Mouse (Mus musculus): ENCODE measurements at regions not wholly inside any gene's neighbourhood (a gene's known extent, or its start where the extent isn't known, plus 50 kb on each side); places are given as distances from the start of the nearest gene placed in this dataset.

DNA sequence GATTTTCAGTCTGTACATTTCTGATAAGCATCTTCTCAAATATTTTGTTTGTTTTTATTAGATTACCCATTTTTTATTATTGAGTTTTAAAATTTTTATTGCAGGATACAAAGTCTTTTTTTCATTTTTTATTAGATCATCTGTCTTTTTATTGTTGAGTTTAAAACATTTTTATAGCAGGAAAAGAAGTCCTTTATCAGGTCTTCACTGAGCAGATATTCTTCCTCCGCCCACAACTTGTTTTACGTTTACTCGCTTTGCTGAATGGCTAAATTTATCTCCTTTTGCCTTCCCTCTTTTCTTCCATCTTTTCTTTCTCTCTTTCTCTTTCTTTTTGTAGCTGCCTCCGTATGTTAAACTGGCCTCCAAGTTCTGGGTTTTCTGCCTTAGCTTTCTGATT is 721.5 kb downstream of the Adgrl2 start:
- WGBS, result 78% methylated on average over 4 of the region's 4 CpGs
- Histone ChIP-seq H3K4me1 (replicated peaks) (no peaks in the 10 kb centered on the region), H3K27me3 (replicated peaks) (no peaks in the 10 kb centered on the region), H3K9me3 (replicated peaks) (no peaks in the 10 kb centered on the region), H3K27ac (ENCODE audit: poor library complexity, severe bottlenecking) (no peak overlapping the region), H3K36me3 (no peaks in the 10 kb centered on the region), H3K9ac (no peak overlapping the region), H3K4me3 (no peak overlapping the region), H3K4me2 (no peak overlapping the region)
- ATAC-seq (ENCODE audit: insufficient number of reproducible peaks, low FRiP score), result no peak

DNA sequence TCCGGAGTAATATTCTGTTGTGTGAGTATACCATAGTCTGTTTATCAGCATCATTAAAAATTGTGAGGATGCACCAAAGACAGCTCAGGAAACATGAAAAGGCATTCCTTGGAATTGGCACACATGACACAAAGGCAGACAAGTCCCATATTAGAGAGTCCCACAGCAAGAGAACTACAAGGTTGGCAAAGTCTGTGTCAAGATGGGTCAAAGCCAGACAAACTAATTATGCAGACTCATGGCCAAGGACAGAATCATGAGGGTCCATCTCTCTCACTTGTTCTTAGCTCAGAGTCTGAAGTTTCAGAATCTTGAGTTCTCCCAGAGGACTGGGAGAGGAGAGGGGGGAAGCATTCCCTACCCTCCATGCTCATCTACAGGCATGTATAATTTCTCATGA is 731.1 kb downstream of the Adgrl2 start:
- no peaks in the 10 kb centered on the region for H3K27me3 ChIP-seq (replicated peaks)
- 70% methylated on average over 1 of the region's 1 CpGs for WGBS
- H3K27ac ChIP-seq (ENCODE audit: poor library complexity, severe bottlenecking), result no peak overlapping the region
- no peak overlapping the region for H3K9ac ChIP-seq
- H3K4me2 ChIP-seq, result no peak overlapping the region
- H3K4me3 ChIP-seq, result no peak overlapping the region
- no peak for ATAC-seq (ENCODE audit: insufficient number of reproducible peaks, low FRiP score)
- H3K4me1 ChIP-seq (replicated peaks), result no peaks in the 10 kb centered on the region
- no peaks in the 10 kb centered on the region for H3K36me3 ChIP-seq
- H3K9me3 ChIP-seq (replicated peaks), result no peaks in the 10 kb centered on the region

DNA sequence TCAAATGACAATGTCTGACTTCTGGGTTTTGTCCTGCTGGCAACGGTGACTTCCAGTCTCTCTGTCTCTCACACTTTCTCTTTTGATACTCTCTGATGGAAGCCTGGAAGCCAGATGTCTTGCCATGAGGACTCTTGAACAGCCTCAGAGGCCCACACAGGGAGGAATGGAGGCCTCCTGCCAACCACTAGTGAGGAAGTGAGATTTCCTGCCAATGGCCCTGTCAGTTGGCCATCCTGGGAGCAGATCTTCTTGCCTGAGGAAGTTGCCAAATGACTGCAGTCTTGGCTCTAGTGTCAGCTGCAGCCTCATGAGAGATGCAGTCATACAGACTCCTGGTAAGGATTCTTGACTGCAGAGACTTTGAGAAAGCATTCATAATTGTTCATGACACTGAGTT is 741.7 kb downstream of the Adgrl2 start:
- ATAC-seq (ENCODE audit: insufficient number of reproducible peaks, low FRiP score), result no peak
- no peaks in the 10 kb centered on the region for H3K9me3 ChIP-seq (replicated peaks)
- no peaks in the 10 kb centered on the region for H3K4me1 ChIP-seq (replicated peaks)
- H3K9ac ChIP-seq, result no peak overlapping the region
- no peaks in the 10 kb centered on the region for H3K36me3 ChIP-seq
- 72% methylated on average over 1 of the region's 1 CpGs for WGBS
- no peak overlapping the region for H3K4me3 ChIP-seq
- H3K27ac ChIP-seq (ENCODE audit: poor library complexity, severe bottlenecking), result no peak overlapping the region
- H3K4me2 ChIP-seq, result no peak overlapping the region
- no peaks in the 10 kb centered on the region for H3K27me3 ChIP-seq (replicated peaks)

DNA sequence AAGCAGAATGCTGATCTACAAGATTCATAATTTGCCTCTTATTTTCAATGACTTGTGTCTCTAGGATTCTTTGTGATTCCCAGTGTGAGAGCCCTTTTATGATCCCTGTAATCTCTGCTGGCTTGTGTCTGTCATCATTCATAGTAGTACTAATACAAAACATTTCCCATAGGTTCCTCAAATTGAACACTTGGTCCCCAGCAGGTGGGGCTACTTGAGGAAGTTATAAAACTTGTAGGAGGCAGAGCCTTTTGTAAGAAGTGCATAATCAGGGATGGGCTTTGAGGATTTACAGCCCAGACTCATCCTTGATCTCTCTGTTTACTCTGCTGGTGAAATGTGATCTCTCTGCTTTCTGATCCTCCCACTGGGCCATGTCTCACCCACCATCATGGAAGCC is 743.6 kb downstream of the Adgrl2 start:
- Histone ChIP-seq H3K9me3 (replicated peaks) (no peaks in the 10 kb centered on the region), H3K27ac (ENCODE audit: poor library complexity, severe bottlenecking) (no peak overlapping the region), H3K4me2 (no peak overlapping the region), H3K27me3 (replicated peaks) (no peaks in the 10 kb centered on the region), H3K9ac (no peak overlapping the region), H3K4me1 (replicated peaks) (no peaks in the 10 kb centered on the region), H3K36me3 (no peaks in the 10 kb centered on the region), H3K4me3 (no peak overlapping the region)
- no peak for ATAC-seq (ENCODE audit: insufficient number of reproducible peaks, low FRiP score)

DNA sequence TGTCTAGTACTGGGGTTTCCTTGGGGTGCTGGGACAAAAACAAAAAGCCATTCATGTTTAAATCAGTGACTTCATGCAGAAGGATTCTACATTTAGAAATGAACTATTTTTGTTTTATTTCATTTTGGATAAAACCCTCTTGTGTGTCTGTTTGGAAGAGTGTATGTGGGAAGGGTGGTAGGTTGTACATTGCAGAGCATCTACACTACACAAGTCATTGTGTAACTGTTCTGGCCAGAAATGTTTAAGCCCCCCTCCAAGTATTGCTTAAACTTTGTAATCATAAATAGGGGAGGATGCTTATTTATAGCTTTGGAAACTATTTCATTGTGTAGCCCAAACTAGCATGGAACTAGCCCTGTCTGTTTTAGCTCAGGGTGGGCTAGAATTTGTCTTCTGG is 752.3 kb downstream of the Adgrl2 start:
- no peak overlapping the region for H3K27ac ChIP-seq (ENCODE audit: poor library complexity, severe bottlenecking)
- H3K4me3 ChIP-seq, result no peak overlapping the region
- no peak for ATAC-seq (ENCODE audit: insufficient number of reproducible peaks, low FRiP score)
- H3K9me3 ChIP-seq (replicated peaks), result no peaks in the 10 kb centered on the region
- no peak overlapping the region for H3K9ac ChIP-seq
- H3K27me3 ChIP-seq (replicated peaks), result no peaks in the 10 kb centered on the region
- no peaks in the 10 kb centered on the region for H3K36me3 ChIP-seq
- no peaks in the 10 kb centered on the region for H3K4me1 ChIP-seq (replicated peaks)
- H3K4me2 ChIP-seq, result no peak overlapping the region

DNA sequence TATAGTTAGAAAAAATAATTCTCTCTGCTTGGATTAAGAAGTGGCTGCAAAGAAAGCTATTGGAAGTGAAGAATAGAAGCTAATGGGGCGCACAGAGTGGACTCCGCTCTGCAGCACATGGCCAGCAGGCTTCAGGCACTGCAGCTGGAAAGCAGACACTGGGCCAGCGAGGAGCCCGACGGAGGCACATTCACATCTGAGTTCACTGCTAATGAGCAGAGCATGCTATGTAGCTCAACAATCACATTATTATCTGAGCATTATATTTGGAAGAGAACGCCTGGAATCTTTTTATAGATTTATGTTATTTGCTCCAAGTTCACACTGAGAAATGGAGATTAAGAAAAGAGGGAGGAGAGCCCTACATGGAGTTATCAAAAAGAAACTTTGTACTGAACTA is 752.8 kb downstream of the Adgrl2 start:
- H3K9ac ChIP-seq, result no peak overlapping the region
- 79% methylated on average over 6 of the region's 6 CpGs for WGBS
- no peaks in the 10 kb centered on the region for H3K4me1 ChIP-seq (replicated peaks)
- no peak overlapping the region for H3K4me3 ChIP-seq
- H3K4me2 ChIP-seq, result no peak overlapping the region
- no peaks in the 10 kb centered on the region for H3K9me3 ChIP-seq (replicated peaks)
- no peaks in the 10 kb centered on the region for H3K27me3 ChIP-seq (replicated peaks)
- no peaks in the 10 kb centered on the region for H3K36me3 ChIP-seq
- no peak overlapping the region for H3K27ac ChIP-seq (ENCODE audit: poor library complexity, severe bottlenecking)
- no peak for ATAC-seq (ENCODE audit: insufficient number of reproducible peaks, low FRiP score)

DNA sequence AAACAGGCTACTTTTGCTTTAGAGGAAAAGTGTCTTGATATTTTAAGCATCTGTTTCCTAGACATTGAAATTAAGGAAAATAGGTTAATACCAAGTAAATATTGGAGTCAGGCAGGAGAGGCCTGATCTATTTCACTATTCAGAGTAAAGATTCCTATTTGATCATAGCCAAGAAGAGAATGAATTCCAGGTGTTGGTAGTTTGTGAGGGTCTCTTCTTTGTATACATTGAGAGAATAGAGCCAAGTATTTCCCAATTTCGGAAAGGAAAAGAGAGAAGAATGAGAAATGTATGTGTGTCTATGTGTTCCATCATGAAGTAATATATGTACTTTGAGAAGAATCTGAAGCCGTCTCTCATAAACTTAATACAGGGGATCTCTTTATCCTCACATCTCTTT is 756.7 kb downstream of the Adgrl2 start:
- no peaks in the 10 kb centered on the region for H3K27me3 ChIP-seq (replicated peaks)
- 86% methylated on average over 2 of the region's 2 CpGs for WGBS
- H3K4me1 ChIP-seq (replicated peaks), result no peaks in the 10 kb centered on the region
- H3K9ac ChIP-seq, result no peak overlapping the region
- no peaks in the 10 kb centered on the region for H3K9me3 ChIP-seq (replicated peaks)
- no peak for ATAC-seq (ENCODE audit: insufficient number of reproducible peaks, low FRiP score)
- no peak overlapping the region for H3K4me3 ChIP-seq
- H3K27ac ChIP-seq (ENCODE audit: poor library complexity, severe bottlenecking), result no peak overlapping the region
- H3K36me3 ChIP-seq, result no peaks in the 10 kb centered on the region
- no peak overlapping the region for H3K4me2 ChIP-seq

DNA sequence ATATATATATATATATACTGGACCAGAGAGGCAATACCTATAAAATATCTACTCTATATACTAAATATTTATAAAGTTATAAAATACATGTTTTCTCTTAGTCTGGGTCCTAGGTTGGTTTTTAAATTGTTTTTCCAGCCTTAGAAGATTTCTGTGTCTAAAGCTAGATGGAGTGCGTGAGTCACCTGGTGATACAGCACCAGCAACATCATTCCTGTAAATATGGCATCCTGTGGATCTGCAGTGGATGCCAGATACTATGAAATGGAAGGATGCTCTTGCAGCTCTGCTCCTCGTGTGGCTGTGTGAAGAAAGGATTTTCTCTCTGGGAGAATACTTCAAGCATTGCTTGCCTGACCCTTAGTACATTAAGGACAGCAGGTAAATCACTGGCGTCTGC is 761.2 kb downstream of the Adgrl2 start:
- no peak overlapping the region for H3K27ac ChIP-seq (ENCODE audit: poor library complexity, severe bottlenecking)

DNA sequence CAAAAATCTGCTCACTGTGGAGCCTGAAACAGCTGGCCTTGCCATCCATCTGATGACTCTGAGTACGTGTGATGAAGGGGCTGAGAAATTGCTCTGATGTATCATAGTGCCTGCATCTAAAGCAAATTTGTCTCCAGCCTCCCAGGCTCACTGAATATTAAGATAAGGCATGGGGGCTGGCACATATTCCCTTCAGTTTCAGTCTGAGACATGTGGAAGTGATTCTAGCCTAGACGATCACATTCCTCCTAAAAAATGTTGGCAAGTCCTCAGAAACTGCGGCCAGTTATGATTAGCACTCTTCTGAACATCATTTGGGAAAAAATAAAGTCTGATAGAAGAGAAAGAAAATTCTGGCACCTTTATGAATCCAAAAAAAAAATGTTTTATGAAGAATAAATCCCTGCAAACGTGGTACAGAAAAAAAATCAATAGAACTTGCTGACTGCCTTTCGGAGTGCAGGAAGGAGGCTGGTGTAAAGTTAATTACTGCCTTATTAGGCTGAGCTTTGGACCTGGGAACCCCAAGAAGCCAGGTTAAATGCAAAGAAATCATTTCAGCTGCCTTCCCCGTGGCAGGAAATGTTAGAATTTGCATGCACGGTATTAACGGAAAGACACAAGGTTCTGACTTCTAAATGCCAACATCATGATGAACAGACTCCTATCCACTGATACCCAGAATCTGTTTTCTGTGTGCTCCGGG is 762.2 kb downstream of the Adgrl2 start:
- no peaks in the 10 kb centered on the region for H3K9me3 ChIP-seq (replicated peaks)
- H3K27ac ChIP-seq (ENCODE audit: poor library complexity, severe bottlenecking), result no peak overlapping the region
- H3K4me3 ChIP-seq, result no peak overlapping the region
- 0 out of 2 replicates have a peak, but pooled peaks cover 2% of the 10 kb centered on the region for H3K4me1 ChIP-seq (replicated peaks)
- 59% methylated on average over 9 of the region's 9 CpGs for WGBS
- no peak overlapping the region for H3K4me2 ChIP-seq
- H3K9ac ChIP-seq, result no peak overlapping the region
- ATAC-seq (ENCODE audit: insufficient number of reproducible peaks, low FRiP score), result no peak
- H3K27me3 ChIP-seq (replicated peaks), result no peaks in the 10 kb centered on the region
- no peaks in the 10 kb centered on the region for H3K36me3 ChIP-seq

More for the DNA sequence above, 761.2 kb downstream of the Adgrl2 start:
- no peak overlapping the region for H3K9ac ChIP-seq
- no peak for ATAC-seq (ENCODE audit: insufficient number of reproducible peaks, low FRiP score)
- 0 out of 2 replicates have a peak, but pooled peaks cover 2% of the 10 kb centered on the region for H3K4me1 ChIP-seq (replicated peaks)
- H3K4me3 ChIP-seq, result no peak overlapping the region
- H3K9me3 ChIP-seq (replicated peaks), result no peaks in the 10 kb centered on the region
- no peaks in the 10 kb centered on the region for H3K27me3 ChIP-seq (replicated peaks)
- 63% methylated on average over 3 of the region's 3 CpGs for WGBS
- H3K36me3 ChIP-seq, result no peaks in the 10 kb centered on the region
- H3K4me2 ChIP-seq, result no peak overlapping the region

DNA sequence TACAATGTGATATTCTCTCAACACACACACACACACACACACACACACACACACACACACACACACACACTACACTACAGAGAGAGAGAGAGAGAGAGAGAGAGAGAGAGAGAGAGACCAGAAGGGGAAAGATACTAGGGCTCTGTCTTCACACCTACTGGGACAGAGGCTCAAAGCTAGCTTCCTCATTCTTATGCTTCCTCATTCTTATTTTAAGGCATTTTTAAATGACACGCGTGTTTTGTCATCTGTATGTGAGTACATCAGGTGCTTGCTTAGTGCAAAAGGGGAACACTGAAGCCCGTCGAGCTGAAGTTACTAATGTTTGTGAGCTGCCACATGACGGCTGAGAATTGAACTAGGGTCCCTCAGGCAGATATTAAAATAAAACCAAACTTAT is 769.5 kb downstream of the Adgrl2 start:
- Histone ChIP-seq H3K4me1 (replicated peaks) (no peaks in the 10 kb centered on the region), H3K9me3 (replicated peaks) (no peaks in the 10 kb centered on the region), H3K4me3 (no peak overlapping the region), H3K27me3 (replicated peaks) (no peaks in the 10 kb centered on the region), H3K4me2 (no peak overlapping the region), H3K36me3 (no peaks in the 10 kb centered on the region), H3K27ac (ENCODE audit: poor library complexity, severe bottlenecking) (no peak overlapping the region), H3K9ac (no peak overlapping the region)
- ATAC-seq (ENCODE audit: insufficient number of reproducible peaks, low FRiP score), result no peak
- WGBS, result 77% methylated on average over 5 of the region's 5 CpGs

DNA sequence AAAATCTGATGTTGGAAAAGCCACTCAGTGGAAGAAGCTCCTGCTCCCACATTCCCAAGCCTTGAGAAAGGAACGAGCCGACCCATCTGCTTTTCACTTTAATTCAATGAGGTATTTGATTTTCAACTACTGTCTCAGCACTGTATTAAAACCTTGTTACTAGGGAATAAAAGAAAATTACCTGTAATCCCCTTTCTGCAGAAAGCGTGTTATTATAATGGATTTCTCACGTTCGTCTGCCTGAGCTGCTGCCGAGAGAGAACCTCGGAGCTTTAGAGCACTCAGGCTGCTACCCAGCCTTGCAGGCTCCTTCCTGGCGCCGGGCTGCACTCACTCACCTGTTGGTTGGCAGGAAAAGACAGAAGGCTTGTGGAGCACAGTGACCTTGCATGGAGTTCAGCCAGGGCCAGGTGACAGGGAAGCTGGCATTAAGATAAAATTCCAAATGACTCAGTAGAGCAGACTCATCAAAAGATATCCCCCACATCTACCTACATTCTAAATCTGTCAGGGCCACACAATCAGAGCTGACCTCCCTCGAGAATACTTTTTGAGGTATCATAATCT is 770.2 kb downstream of the Adgrl2 start:
- Histone ChIP-seq H3K9me3 (replicated peaks) (no peaks in the 10 kb centered on the region), H3K4me2 (no peak overlapping the region), H3K4me1 (replicated peaks) (no peaks in the 10 kb centered on the region), H3K36me3 (no peaks in the 10 kb centered on the region), H3K9ac (no peak overlapping the region), H3K4me3 (no peak overlapping the region), H3K27ac (ENCODE audit: poor library complexity, severe bottlenecking) (no peak overlapping the region), H3K27me3 (replicated peaks) (no peaks in the 10 kb centered on the region)
- ATAC-seq (ENCODE audit: insufficient number of reproducible peaks, low FRiP score), result no peak
- WGBS, result 71% methylated on average over 10 of the region's 10 CpGs

DNA sequence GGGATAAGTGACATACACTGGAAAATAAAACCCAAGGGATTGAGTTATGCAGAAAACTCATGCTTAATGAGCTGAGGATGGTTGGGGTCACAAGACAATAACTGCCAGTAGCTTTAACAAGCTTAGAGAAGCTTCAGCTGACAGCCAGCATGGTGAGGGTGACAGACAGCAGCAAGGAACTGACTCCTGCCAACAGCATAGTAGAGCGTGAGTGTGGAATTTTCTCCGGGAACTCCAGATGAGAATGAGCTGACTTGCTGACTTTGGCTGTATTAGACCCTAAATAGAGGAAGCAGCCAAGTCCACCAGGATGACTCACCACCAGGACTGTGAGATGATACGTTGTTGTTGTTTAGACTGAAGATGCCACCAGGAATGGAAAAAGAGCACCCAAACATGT is 788.2 kb downstream of the Adgrl2 start:
- Histone ChIP-seq H3K4me3 (no peak overlapping the region), H3K9me3 (replicated peaks) (no peaks in the 10 kb centered on the region), H3K4me1 (replicated peaks) (no peaks in the 10 kb centered on the region), H3K9ac (no peak overlapping the region), H3K36me3 (no peaks in the 10 kb centered on the region), H3K4me2 (no peak overlapping the region), H3K27ac (ENCODE audit: poor library complexity, severe bottlenecking) (no peak overlapping the region), H3K27me3 (replicated peaks) (no peaks in the 10 kb centered on the region)
- WGBS, result 45% methylated on average over 3 of the region's 3 CpGs
- ATAC-seq (ENCODE audit: insufficient number of reproducible peaks, low FRiP score), result no peak
